Mouse (Mus musculus) cortical plate, adult 2 months (tissue): ENCODE measurements around the gene Doxl2.

ENCODE experiments used
- CTCF ChIP-seq: fragments of 200-500 bp; IDR thresholded peaks from 2 replicates; pipeline ENCODE4 v1.5.1; 2011; ENCODE audit warnings: mild to moderate bottlenecking, control low read depth, low read length; ENCODE audit not compliant: insufficient read depth; ENCODE audit errors: extremely low read depth
- POLR2A ChIP-seq: fragments of 200-500 bp; IDR thresholded peaks from 2 replicates; pipeline ENCODE4 v1.6.1; 2011; ENCODE audit warnings: mild to moderate bottlenecking, low read length, control low read depth; ENCODE audit not compliant: insufficient read depth; ENCODE audit errors: extremely low read depth

DNA sequence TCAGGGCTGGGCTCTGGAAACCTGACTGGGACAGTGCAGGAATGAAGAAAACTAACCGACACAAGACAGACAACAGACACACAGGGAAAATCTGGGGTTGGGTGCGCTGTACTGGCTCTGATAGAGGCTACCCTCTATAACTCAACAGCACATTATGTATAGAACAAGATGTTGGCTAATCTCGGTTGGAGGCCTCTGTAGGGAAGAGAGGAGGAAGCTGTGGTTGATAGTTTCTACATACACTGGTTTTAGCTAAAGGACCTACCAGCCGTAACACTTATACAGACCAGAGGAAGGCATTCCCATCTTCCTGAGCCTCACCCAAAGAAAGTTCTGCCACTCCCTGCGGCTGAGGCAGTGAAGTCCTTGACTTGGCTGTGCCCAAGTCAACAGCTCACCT, 51.7 kb downstream of the Doxl2 start:
- TF ChIP-seq POLR2A (no peak), CTCF (no peak)
